ENCODE assay signal across 8 mouse cellular contexts in the genomic region with DNA sequence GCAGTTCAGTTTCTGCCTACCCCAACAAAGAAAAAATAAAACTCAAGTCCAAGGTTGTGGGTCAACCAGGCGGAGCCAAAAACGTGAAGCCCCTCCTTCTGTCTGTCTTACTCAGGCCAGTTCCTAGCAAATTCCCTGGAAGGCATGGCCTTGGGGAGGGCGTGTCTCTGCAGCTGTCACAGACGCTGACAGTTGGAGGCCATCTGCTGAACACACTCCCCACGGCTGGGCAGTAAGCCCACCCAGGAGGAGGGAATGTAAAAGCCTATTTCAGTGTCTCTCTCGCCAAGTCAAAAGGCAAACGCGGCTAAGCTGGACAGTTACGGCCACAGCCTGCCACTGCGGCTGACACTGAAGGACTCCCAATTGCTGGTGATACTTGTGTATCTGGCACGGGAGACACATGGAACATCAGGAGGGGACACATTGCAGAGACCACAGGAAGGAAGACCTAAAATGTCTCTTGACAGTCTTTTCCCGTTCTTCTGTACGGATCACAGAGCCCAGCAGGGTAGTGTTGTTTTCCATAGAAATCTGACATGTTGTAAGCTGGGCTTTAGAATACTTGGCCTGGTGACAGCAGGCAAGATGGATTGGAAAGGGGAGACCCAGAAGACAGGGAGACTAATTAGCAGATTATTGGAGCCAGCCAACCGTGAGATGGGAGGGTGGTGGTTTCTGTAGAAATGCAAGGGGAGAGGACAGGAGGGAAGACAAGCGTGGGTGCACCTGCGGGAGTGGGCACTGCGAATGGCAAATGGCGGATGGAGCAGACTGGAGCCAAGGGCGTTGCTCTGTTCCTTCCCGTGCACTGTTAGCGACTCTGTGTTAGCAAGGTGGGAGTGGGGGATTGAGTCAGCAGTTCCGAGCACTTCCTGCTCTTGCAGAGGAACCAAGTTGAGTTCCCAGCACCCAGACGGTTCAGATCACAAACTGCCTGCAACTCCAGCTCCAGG.
DNase-seq lines count a peak whose midpoint lies in the region; ATAC-seq and TF ChIP-seq lines count a peak whose summit lies in the region.

No protein-coding gene starts in this region.

- H3K4me2 ChIP-seq in hindbrain, embryonic 13.5 days = 0 out of 2 replicates have a peak overlapping the region, but pooled peaks have one; percentile 1
- no peak overlapping the region for H3K4me2 ChIP-seq in neural tube, embryonic 11.5 days (ENCODE audit: low read depth)

- no peaks in the 10 kb centered on the region for H3K9me3 ChIP-seq in hindbrain, embryonic 13.5 days
- no peaks in the 10 kb centered on the region for H3K9me3 ChIP-seq in neural tube, embryonic 11.5 days (ENCODE audit: control insufficient read depth, low read length)

- H3K9ac ChIP-seq in hindbrain, embryonic 13.5 days = no peak overlapping the region
- no peak overlapping the region for H3K9ac ChIP-seq in neural tube, embryonic 11.5 days (ENCODE audit: low read length)

- TF ChIP-seq CTCF in thymus, adult 2 months (IDR thresholded peaks at IDR 0.05; ENCODE audit: borderline replicate concordance, control insufficient read depth, extremely low read depth, insufficient read depth, low read length, poor library complexity) = no peak

- ATAC-seq in hindbrain, embryonic 13.5 days (ENCODE audit: low FRiP score) = peak; percentile 78
- ATAC-seq in neural tube, embryonic 11.5 days (ENCODE audit: insufficient read depth, low FRiP score, low TSS enrichment) = no peak
- ATAC-seq in erythroid progenitor cell, adult 5-6 weeks (replicated peaks; ENCODE audit: low FRiP score, poor library complexity, severe bottlenecking) = no peak

- 34% methylated on average over 23 of the region's 23 CpGs for WGBS in hindbrain, embryonic 13.5 days
- WGBS in neural tube, embryonic 11.5 days = 60% methylated on average over 23 of the region's 23 CpGs
- 84% methylated on average over 23 of the region's 23 CpGs for WGBS in thymus, adult 2 months

- no peaks in the 10 kb centered on the region for H3K27me3 ChIP-seq in hindbrain, embryonic 13.5 days
- H3K27me3 ChIP-seq in neural tube, embryonic 11.5 days (ENCODE audit: control insufficient read depth, insufficient read depth, low read length) = no peaks in the 10 kb centered on the region
- no peaks in the 10 kb centered on the region for H3K27me3 ChIP-seq in thymus, adult 2 months (ENCODE audit: control insufficient read depth, insufficient read depth, low read length)

- H3K4me1 ChIP-seq in hindbrain, embryonic 13.5 days (replicated peaks) = peaks cover 15% of the 10 kb centered on the region
- no peaks in the 10 kb centered on the region; the same call in 1 of the 2 replicates for H3K4me1 ChIP-seq in neural tube, embryonic 11.5 days (ENCODE audit: control insufficient read depth, insufficient read depth, low read length)
- no peaks in the 10 kb centered on the region for H3K4me1 ChIP-seq in thymus, adult 2 months (replicated peaks; ENCODE audit: control insufficient read depth, insufficient read depth, low read length)

- peak overlapping the region; percentile 77 for H3K27ac ChIP-seq in hindbrain, embryonic 13.5 days
- H3K27ac ChIP-seq in neural tube, embryonic 11.5 days (ENCODE audit: low read depth, low read length) = no peak overlapping the region
- no peak overlapping the region for H3K27ac ChIP-seq in thymus, adult 2 months (ENCODE audit: control insufficient read depth, insufficient read depth, low read length)

- H3K4me3 ChIP-seq in hindbrain, embryonic 13.5 days = no peak overlapping the region
- H3K4me3 ChIP-seq in neural tube, embryonic 11.5 days (ENCODE audit: low read depth, low read length) = no peak overlapping the region
- H3K4me3 ChIP-seq in thymus, adult 2 months (ENCODE audit: control insufficient read depth, insufficient read depth, low read length) = no peak overlapping the region

- DNase-seq in testis, postnatal 10 days (ENCODE audit: low spot score) = peak; percentile 44
- no peak for DNase-seq in testis, postnatal 14 days (ENCODE audit: low spot score)
- peak; percentile 53 for DNase-seq in cerebellum, adult 9-11 months
- peak; percentile 31 for DNase-seq in neural tube, embryonic 11.5 days (ENCODE audit: low spot score)
- no peak for DNase-seq in heart, adult 9 months (ENCODE audit: low spot score in 2 of 2)
- no peak for DNase-seq in thymus, adult 2 months

- no peaks in the 10 kb centered on the region for H3K36me3 ChIP-seq in hindbrain, embryonic 13.5 days
- H3K36me3 ChIP-seq in neural tube, embryonic 11.5 days (ENCODE audit: control insufficient read depth, insufficient read depth, low read length) = no peaks in the 10 kb centered on the region
- H3K36me3 ChIP-seq in thymus, adult 2 months (ENCODE audit: control insufficient read depth, insufficient read depth, low read length) = no peaks in the 10 kb centered on the region

- TF ChIP-seq POLR2A in thymus, adult 2 months (IDR thresholded peaks at IDR 0.05; ENCODE audit: control insufficient read depth, extremely low read depth, insufficient read depth, low read length, poor library complexity) = no peak

Comparison
In these comparisons a context has a peak if more than half of its experiments do, and no peak if none do; other contexts are left out.
1. DNase-seq: peak in testis, postnatal 10 days (single experiment), cerebellum, adult 9-11 months (single experiment) and neural tube, embryonic 11.5 days (single experiment); none in testis, postnatal 14 days (single experiment), heart, adult 9 months (0 of 2) and thymus, adult 2 months (single experiment).